Mouse (Mus musculus) limb, embryonic 14.5 days (tissue): ENCODE data around the gene Trp63. TPM values are rescaled to one million over a fixed set of nuclear protein-coding genes. Genes with fewer than 3 reads are reported as not detected.

Experiments used
- ATAC-seq: fragments of 200-750 bp; cut with Nextera tagmentation; 2 replicates; pipeline ENCODE4 v1.8.0; 2017; ENCODE audit warnings: low read depth, moderate number of reproducible peaks, moderate TSS enrichment; ENCODE audit not compliant: low FRiP score
- DNase-seq: peaks from one replicate; pipeline ENCODE4 v3.0.0-alpha.2; 2015; ENCODE audit warnings: low spot score
- H3K27ac ChIP-seq: fragments of 300-500 bp; sonication (generic); replicated peaks from 2 replicates; pipeline ENCODE4 v1.5.1; 2014; ENCODE audit warnings: low read depth, mild to moderate bottlenecking, low read length, moderate library complexity, mixed read lengths
- H3K27me3 ChIP-seq: fragments of 300-500 bp; sonication (generic); 2 replicates; pipeline ENCODE4 v1.6.1; 2014; ENCODE audit warnings: low read length, mixed read lengths; ENCODE audit not compliant: control insufficient read depth, insufficient read depth
- H3K36me3 ChIP-seq: fragments of 300-500 bp; sonication (generic); 2 replicates; pipeline ENCODE4 v1.6.1; 2014; ENCODE audit warnings: mild to moderate bottlenecking, low read length, moderate library complexity, mixed read lengths; ENCODE audit not compliant: control insufficient read depth, insufficient read depth
- H3K4me1 ChIP-seq: fragments of 300-500 bp; sonication (generic); 2 replicates; pipeline ENCODE4 v1.6.1; 2014; ENCODE audit warnings: antibody characterized with exemption, low read length, mixed read lengths; ENCODE audit not compliant: control insufficient read depth, insufficient read depth
- H3K4me2 ChIP-seq: fragments of 300-500 bp; sonication (generic); replicated peaks from 2 replicates; pipeline ENCODE4 v1.6.1; 2014; ENCODE audit warnings: low read depth, mild to moderate bottlenecking, low read length, moderate library complexity; ENCODE audit not compliant: severe bottlenecking
- H3K4me3 ChIP-seq: fragments of 300-500 bp; sonication (generic); replicated peaks from 2 replicates; pipeline ENCODE4 v1.5.1; 2014; ENCODE audit warnings: low read length
- H3K9ac ChIP-seq: fragments of 300-500 bp; sonication (generic); 2 replicates; pipeline ENCODE4 v1.6.1; 2014; ENCODE audit warnings: mild to moderate bottlenecking, low read depth, low read length, moderate library complexity; ENCODE audit not compliant: severe bottlenecking
- H3K9me3 ChIP-seq: fragments of 300-500 bp; sonication (generic); 2 replicates; pipeline ENCODE4 v1.6.1; 2016; ENCODE audit warnings: low read length; ENCODE audit not compliant: control insufficient read depth
- POLR2A ChIP-seq: fragments of 200-500 bp; IDR thresholded peaks from 2 replicates; pipeline ENCODE4 v1.8.0; 2012; ENCODE audit warnings: inconsistent platforms, mild to moderate bottlenecking, moderate library complexity, borderline replicate concordance; ENCODE audit not compliant: insufficient read depth, insufficient read length; ENCODE audit errors: extremely low read depth
- WGBS: fragments of 180-500 bp; shearing (Covaris S2); extraction: QIAGEN DNeasy Blood & Tissue Kit; methylation state at CpG from one replicate; pipeline ENCODE4 v1.1.7; 2014; 5-methylcytosine and 5-hydroxymethylcytosine counted together
- polyA plus RNA-seq, 2 experiments: library from polyadenylated mRNA; depleted of rRNA in 1 of 2; stranded (reverse) in 1 of 2; unstranded in 1 of 2; fragments of >200 nt; fragmentation: Nextera tagmentation in 1 of 2; extraction: Ambion mirVana in 1 of 2; gene quantifications; 2 replicates each; pipeline versions ENCODE4 v1.2.1 to v1.2.3; 2012 to 2014

The Trp63 gene
- polyA plus RNA-seq, 2 experiments = 27.6 to 58.6 TPM

DNA sequence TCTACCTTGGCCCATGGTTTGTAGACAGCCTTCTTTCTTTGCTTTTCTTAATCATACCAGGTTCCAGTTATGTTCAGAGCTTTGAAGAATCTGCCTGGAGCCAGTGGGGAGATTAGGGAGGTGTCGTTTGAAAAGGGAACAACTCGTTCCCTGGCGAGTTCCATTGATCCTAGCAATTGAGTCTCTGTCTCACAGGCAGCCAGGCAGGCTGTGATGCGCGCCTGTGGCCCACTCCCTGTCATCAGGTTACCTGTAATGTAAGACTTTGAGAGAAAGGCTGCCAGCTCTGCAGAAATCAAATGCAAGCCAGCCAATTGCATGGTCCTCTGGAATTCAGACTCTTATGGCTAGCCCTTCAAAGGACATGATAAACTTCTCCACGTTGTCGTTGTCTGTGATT is 142.5 kb downstream of the Trp63 start:
- no peaks in the 10 kb centered on the region for H3K4me1 ChIP-seq
- H3K27me3 ChIP-seq = no peaks in the 10 kb centered on the region
- no peak overlapping the region for H3K4me3 ChIP-seq
- no peak overlapping the region for H3K9ac ChIP-seq
- no peak for TF ChIP-seq POLR2A
- no peaks in the 10 kb centered on the region for H3K9me3 ChIP-seq
- ATAC-seq = no peak
- H3K36me3 ChIP-seq = no peaks in the 10 kb centered on the region
- no peak overlapping the region for H3K27ac ChIP-seq
- no peak for DNase-seq
- 42% methylated on average over 7 of the region's 7 CpGs for WGBS
- no peak overlapping the region for H3K4me2 ChIP-seq

DNA sequence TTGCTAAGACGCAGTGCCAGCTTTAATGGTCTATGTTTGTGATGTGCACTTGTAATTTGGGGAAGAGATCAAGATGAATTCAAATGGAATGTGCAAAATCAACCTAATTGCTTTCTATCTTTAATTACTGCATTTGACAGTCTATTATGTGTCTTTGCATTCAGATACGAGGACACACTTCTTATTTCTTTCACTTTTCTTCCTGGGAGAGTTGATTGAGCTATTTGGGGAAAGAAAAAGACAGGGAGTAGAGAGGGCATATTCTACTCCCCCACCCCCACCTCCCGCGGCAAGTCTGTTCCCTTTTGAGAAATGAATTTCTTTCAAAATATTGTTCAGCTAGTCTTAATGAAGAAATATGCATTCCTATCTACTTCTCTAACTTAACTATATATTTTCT is 149.0 kb downstream of the Trp63 start:
- Histone ChIP-seq H3K9ac (no peak overlapping the region), H3K27ac (no peak overlapping the region), H3K4me1 (no peaks in the 10 kb centered on the region), H3K4me3 (no peak overlapping the region), H3K9me3 (no peaks in the 10 kb centered on the region), H3K36me3 (no peaks in the 10 kb centered on the region), H3K4me2 (no peak overlapping the region), H3K27me3 (no peaks in the 10 kb centered on the region)
- no peak for ATAC-seq
- no peak for TF ChIP-seq POLR2A
- WGBS = 84% methylated on average over 4 of the region's 4 CpGs
- no peak for DNase-seq

DNA sequence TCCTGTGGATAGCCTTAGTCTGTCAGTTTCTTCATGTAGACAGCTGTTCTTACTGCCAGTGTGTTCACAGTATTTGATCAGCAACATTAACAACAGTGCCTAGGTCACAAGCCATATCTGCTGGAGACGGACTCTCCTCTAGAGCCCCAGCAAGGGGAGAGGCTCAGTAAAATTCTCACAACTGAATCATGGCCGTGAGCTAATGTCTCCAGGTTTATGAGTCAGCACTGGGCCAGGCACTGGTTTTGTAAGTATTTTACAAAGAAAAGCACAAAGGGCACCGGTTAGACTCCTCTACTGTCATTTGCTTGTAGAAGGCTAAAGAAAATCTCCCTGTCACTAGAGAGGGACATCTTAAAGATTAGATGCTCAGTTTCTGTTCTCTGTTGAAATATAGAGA is 151.7 kb downstream of the Trp63 start:
- no peak overlapping the region for H3K4me2 ChIP-seq
- H3K27me3 ChIP-seq = no peaks in the 10 kb centered on the region
- no peak overlapping the region for H3K4me3 ChIP-seq
- 58% methylated on average over 3 of the region's 3 CpGs for WGBS
- ATAC-seq (no peak), DNase-seq (no peak)
- no peak overlapping the region for H3K9ac ChIP-seq
- H3K36me3 ChIP-seq = no peaks in the 10 kb centered on the region
- no peak overlapping the region for H3K27ac ChIP-seq
- TF ChIP-seq POLR2A = no peak
- H3K9me3 ChIP-seq = no peaks in the 10 kb centered on the region
- no peaks in the 10 kb centered on the region for H3K4me1 ChIP-seq

DNA sequence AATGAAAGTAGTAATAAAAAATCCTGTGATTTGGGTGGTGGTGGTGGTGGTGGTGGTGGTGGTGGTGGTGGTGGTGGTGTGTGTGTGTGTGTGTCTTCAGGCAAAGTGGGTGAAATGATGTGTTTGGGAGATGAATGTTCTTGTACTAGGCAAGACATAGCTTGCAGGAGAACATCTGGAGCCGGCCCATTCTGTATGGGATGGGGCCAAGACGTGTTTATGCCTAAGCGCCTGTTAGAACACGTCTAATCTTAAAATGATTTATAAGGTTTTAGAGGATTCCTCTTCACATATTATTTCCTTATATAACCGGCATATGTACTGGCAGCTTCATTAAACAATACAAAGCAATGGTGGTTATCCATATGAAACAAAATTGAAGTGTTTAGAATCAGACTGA is 152.2 kb downstream of the Trp63 start:
- Histone ChIP-seq H3K36me3 (no peaks in the 10 kb centered on the region), H3K4me1 (no peaks in the 10 kb centered on the region), H3K27me3 (no peaks in the 10 kb centered on the region), H3K4me3 (no peak overlapping the region), H3K9ac (no peak overlapping the region), H3K27ac (no peak overlapping the region), H3K9me3 (no peaks in the 10 kb centered on the region), H3K4me2 (no peak overlapping the region)
- no peak for ATAC-seq
- peak; percentile 50 for DNase-seq
- TF ChIP-seq POLR2A = no peak
- 59% methylated on average over 5 of the region's 5 CpGs for WGBS

DNA sequence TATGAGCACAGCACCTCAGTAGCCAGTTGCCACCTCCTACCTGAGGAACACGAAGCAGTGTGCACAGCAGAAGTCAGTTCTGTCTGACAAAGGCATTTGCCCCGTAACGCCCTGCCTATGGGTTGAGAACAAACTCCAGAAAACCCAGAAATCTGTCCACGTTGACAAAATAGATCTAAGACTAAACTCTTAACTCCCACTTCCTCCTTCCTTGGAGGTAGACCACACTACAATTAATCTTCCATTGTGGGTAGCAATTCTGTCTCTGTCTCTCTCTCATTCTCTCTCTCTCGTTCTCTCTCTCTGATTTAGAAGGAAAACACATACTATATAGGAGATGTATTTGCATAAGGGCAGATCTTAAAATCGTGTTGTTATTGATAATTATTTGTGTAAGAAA is 159.4 kb downstream of the Trp63 start:
- Histone ChIP-seq H3K27ac (no peak overlapping the region), H3K27me3 (no peaks in the 10 kb centered on the region), H3K9me3 (no peaks in the 10 kb centered on the region), H3K4me3 (no peak overlapping the region), H3K4me1 (no peaks in the 10 kb centered on the region), H3K36me3 (no peaks in the 10 kb centered on the region), H3K9ac (no peak overlapping the region), H3K4me2 (no peak overlapping the region)
- no peak for ATAC-seq
- WGBS = 71% methylated on average over 6 of the region's 6 CpGs
- TF ChIP-seq POLR2A = no peak
- DNase-seq = no peak

DNA sequence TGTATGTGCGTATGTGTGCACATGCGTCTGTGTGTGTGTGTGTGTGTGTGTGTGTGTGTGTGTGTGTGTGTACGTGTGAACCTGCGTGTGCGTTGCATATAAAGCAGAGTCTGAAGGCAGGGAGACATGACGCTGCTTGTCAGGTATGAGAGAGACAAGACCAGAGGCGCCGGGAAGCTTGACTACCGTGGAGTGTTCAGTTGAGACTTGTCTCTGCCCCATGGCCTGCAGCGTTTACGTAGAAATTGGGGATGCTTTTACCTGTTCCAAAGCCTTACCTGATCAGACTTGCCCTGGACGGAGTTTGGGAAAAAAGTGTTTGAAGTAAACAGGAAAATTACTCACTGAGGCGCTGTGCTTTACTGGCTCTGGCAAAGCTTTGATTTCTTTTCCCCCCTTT is 160.1 kb downstream of the Trp63 start:
- no peak overlapping the region for H3K4me2 ChIP-seq
- WGBS = 65% methylated on average over 13 of the region's 13 CpGs
- H3K9ac ChIP-seq = no peak overlapping the region
- ATAC-seq (no peak), DNase-seq (peak; percentile 52)
- no peak for TF ChIP-seq POLR2A
- no peaks in the 10 kb centered on the region for H3K4me1 ChIP-seq
- H3K36me3 ChIP-seq = no peaks in the 10 kb centered on the region
- no peak overlapping the region; the same call in 1 of the 2 replicates for H3K27ac ChIP-seq
- H3K4me3 ChIP-seq = no peak overlapping the region
- no peaks in the 10 kb centered on the region for H3K9me3 ChIP-seq
- H3K27me3 ChIP-seq = no peaks in the 10 kb centered on the region
